Mouse (Mus musculus) CD4-positive naive resting alpha-beta T cell, adult 76 days (primary cell): ENCODE results near the gene Slc13a4. TPM values are rescaled to one million over a fixed set of nuclear protein-coding genes. Genes with fewer than 3 reads are reported as not detected.

Experiments used
- total RNA-seq: library from RNA; stranded (reverse); gene quantifications from one replicate; pipeline ENCODE4 v1.2.4, GENCODE M21; 2023

Gene Slc13a4
- not detected for total RNA-seq

DNA sequence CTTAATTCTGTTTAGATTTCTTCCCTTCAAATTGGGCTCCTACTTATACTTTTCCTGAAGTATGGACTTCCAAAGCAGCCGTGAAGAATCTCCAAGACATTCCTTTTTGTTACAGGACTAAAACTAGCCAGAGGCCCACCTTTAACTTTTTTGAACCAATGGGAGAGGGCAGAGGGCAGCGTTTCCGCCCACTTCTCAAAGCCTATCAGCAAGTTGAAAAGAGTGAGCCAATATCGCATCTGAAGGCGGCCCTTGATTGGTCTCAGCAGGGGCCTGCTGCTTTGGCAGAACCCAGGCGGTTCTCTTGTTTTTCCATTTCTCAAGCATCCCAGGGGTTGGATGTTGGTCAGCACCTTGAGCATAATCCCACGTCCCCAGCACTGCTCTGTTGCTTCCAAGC lies at the start of gene Slc13a4:
Gene Slc13a4, minus strand, starts transcription at position 95 of the 400 bp plus-strand sequence.

DNA sequence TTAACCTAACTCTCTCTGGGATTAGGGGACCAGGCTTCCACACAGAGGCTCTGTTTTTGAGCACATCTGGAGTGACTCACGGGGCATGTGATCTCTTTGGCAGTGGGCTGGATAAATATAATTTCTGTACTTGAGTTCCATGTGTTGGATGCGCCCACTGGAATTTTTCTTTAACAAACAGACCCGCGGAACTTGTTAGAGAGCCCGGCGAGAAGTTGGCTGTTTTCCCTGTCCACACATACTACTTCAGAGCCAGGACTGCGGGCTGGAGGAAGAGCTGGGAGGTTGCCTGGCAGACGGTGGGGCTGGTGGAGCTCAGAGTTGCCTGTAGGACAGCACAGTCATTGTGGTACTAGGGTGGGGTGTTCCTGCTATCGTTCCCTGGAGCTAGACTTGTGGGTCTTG lies 18.2 kb upstream of the Slc13a4 start, which contains the start of gene Fam180a:
Gene Fam180a, minus strand, starts transcription at position 31 of the 405 bp plus-strand sequence.

Other genes with a start within 250 kb of the Slc13a4 start
- gene Cnot4, start 174.4 kb downstream of the Slc13a4 start, total RNA-seq = 41.4 TPM
- gene Nup205, start 130.7 kb downstream of the Slc13a4 start, total RNA-seq = 57.4 TPM
- not detected for gene Fam180a, start 18.0 kb upstream of the Slc13a4 start, total RNA-seq
- 83.4 TPM for gene Mtpn, start 231.8 kb upstream of the Slc13a4 start, total RNA-seq